Mouse (Mus musculus): ENCODE measurements around the gene Hoxb6.

DNA sequence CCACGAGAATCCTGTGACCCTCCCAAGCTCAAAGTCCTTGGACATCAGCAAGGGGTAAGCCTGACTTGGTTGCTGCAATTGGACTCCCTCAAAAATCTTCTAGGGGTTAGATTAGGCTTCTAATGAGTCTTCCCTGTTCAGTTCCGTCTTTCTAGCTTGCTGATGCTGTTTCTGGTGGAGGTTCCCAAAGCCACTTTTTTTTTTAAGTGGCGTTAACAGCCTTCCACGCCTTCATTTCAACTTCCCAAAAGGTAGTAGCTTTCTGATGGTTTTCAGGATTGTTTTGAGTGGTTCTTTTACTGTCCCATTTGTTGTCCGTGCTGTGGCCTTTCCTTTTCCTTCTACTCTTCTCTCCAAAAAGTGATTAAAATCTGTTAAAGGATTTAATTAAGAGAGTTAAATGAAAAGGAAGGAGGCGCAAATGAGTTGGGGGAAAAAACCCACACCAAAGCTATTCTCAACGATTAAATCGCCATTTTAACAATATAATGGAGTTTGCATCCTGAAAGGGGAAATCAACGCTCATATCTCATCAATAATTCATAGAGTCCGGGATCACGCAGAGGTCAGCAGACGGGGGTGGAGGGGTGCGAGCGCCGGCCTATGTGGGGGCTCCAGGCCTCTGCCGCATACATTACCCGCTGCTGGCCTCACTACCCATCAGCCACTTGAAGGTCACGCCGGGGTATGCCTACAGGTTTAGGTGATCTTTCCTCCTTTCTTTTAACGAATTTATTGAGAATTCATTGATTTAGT, 18.1 kb downstream of the Hoxb6 start:
- TF ChIP-seq POLR2A (IDR thresholded peaks at IDR 0.05; ENCODE audit: borderline replicate concordance, low read depth, low read length) (no peak), CTCF (IDR thresholded peaks at IDR 0.05; ENCODE audit: low read depth, low read length) (no peak)
